Mouse (Mus musculus): ENCODE measurements at regions not wholly inside any gene's neighbourhood (a gene's known extent, or its start where the extent isn't known, plus 50 kb on each side); places are given as distances from the start of the nearest gene placed in this dataset.

DNA sequence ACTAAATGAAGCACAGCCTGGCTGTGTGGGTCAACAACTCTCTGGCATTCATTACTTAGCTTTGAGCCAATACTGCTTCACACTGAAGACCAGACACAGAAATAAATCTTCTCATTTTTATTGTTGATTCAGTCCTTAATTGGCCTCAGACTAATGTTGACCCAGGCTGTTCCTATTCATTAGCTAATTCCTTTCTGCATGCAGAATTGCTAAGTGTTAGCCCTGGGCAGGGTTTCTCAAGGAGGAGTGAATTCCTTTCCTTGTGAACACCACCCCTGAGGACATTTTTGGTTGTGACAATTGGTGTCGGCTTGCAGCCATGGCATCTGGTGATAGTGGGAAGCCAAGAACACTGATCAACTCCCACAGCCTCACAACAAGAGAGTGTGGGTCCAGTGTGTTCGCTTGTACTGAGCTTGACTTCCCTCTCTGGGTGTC, 179.5 kb downstream of the Cavin4 start:
- no peak for TF ChIP-seq EP300 (IDR thresholded peaks at IDR 0.05; ENCODE audit: low read depth)
- TF ChIP-seq CTCF (IDR thresholded peaks at IDR 0.05; ENCODE audit: low read depth): no peak

Data from liver, postnatal 0 days (tissue).